Mouse (Mus musculus): Measurements from ENCODE around the gene Pcgf1. TPM values are rescaled to one million over a fixed set of nuclear protein-coding genes. Genes with fewer than 3 reads are reported as not detected.

Pcgf1 gene
- polyA plus RNA-seq, 1 experiment = 16.5 TPM

- H3K27ac ChIP-seq (replicated peaks; ENCODE audit: low read depth, low read length) = no peak overlapping the region
- no peak overlapping the region; the same call in 1 of the 2 replicates for H3K4me3 ChIP-seq (ENCODE audit: insufficient read depth, low read depth, low read length)
- H3K4me1 ChIP-seq (ENCODE audit: control insufficient read depth, insufficient read depth, insufficient read length, low read length) = peaks cover 12% of the 10 kb centered on the region; the same call in 1 of the 2 replicates
Observed at GRCm38 (mm10) chr6:83119734-83120051, 42.0 kb downstream of the Pcgf1 start.

DNA sequence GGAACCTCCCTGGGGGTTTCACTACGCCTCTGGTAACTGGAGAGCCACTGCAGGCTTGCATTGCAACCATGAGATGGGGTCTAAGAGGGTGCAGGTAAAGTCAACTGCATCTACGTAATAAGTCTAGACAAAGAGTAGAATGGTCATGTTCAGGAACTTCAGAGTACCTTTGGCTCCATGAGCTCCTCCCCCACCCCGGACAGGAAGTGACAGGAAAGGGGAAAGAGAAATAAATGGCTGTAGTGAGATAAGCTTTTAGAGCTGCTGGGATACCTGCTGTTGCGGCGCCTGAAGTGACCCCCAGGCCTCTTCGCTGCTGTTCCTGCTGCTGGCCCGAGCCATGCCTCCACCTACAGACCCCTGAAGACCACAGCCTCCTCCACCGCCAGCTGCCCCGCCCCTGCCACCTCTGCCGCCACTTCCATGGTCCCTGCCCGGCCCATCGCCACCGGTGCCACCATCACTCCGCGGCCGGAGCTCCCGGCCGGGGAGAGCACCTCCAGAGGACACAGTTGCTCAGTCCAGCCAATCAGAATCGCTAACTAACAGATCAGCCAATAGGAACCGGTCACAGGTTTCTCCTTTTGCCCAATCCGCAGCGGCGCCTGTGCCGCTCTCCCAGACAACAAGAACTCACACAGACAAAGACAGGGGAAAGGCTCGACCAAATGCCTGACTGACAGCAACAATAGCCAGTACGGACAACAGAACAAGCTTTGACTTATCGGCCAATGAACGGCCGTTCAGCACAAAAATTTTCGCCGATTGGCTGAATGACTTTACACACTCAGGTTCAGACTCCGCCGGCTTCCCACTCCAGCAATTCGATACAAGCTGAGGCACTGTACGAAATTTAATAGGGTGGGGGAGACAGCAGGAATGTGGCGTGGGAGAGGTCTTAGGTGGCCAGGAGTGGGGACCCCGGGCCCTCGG lies 43.5 kb downstream of the Pcgf1 start, which contains the start of gene Wbp1:
TSS of gene Wbp1 (minus strand) at position 630 of the 933 bp plus-strand sequence.
- Histone ChIP-seq H3K4me1 (ENCODE audit: control insufficient read depth, insufficient read depth, insufficient read length, low read length) (peaks cover 8% of the 10 kb centered on the region; the same call in 1 of the 2 replicates), H3K27ac (replicated peaks; ENCODE audit: low read depth, low read length) (no peak within 1 kb of the TSS; the same call in 1 of the 2 replicates), H3K4me3 (ENCODE audit: insufficient read depth, low read depth, low read length) (peak within 1 kb of the TSS; percentile 69)

- H3K4me3 ChIP-seq (ENCODE audit: insufficient read depth, low read depth, low read length) = peak overlapping the region; percentile 66
- H3K4me1 ChIP-seq (ENCODE audit: control insufficient read depth, insufficient read depth, insufficient read length, low read length) = peaks cover 8% of the 10 kb centered on the region; the same call in 1 of the 2 replicates
- no peak overlapping the region for H3K27ac ChIP-seq (replicated peaks; ENCODE audit: low read depth, low read length)
Observed at GRCm38 (mm10) chr6:83121863-83122710, 44.4 kb downstream of the Pcgf1 start.

GRCm38 (mm10) chr6:83122961-83123360 lies 45.3 kb downstream of the Pcgf1 start:
- no peak overlapping the region for H3K27ac ChIP-seq (replicated peaks; ENCODE audit: low read depth, low read length)
- no peak overlapping the region for H3K4me3 ChIP-seq (ENCODE audit: insufficient read depth, low read depth, low read length)
- H3K4me1 ChIP-seq (ENCODE audit: control insufficient read depth, insufficient read depth, insufficient read length, low read length) = peaks cover 8% of the 10 kb centered on the region; the same call in 1 of the 2 replicates

GRCm38 (mm10) chr6:83124851-83125312 lies 47.2 kb downstream of the Pcgf1 start:
- peaks cover 4% of the 10 kb centered on the region; the same call in 1 of the 2 replicates for H3K4me1 ChIP-seq (ENCODE audit: control insufficient read depth, insufficient read depth, insufficient read length, low read length)
- peak overlapping the region; percentile 84 for H3K4me3 ChIP-seq (ENCODE audit: insufficient read depth, low read depth, low read length)
- peak overlapping the region; percentile 51; the same call in 1 of the 2 replicates for H3K27ac ChIP-seq (replicated peaks; ENCODE audit: low read depth, low read length)

DNA sequence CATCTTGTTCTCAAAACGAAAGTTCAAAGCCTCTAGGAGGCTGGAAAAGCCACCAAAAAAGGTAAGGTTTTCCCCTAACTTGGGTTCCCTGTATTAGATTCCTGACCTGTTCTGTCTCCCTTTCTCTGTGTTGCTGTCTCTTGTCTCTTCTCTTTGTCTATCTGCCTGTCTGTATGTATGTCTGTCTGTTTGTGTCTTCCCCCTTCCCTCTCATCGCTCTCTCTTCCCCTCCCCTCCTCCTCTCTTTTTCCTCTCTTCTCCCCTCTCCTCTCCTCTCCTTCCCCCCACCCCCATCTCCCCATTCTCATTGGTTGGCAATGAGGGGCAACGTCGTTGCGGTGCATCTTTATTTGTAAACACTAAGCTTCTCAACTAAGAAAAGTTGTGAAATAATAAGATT lies 47.7 kb downstream of the Pcgf1 start, which contains the start of gene Ino80b:
TSS of gene Ino80b (minus strand) at position 101 of the 400 bp plus-strand sequence.
- Histone ChIP-seq H3K27ac (replicated peaks; ENCODE audit: low read depth, low read length) (peak within 1 kb of the TSS; percentile 51; the same call in 1 of the 2 replicates), H3K4me3 (ENCODE audit: insufficient read depth, low read depth, low read length) (peak within 1 kb of the TSS; percentile 84), H3K4me1 (ENCODE audit: control insufficient read depth, insufficient read depth, insufficient read length, low read length) (peaks cover 4% of the 10 kb centered on the region; the same call in 1 of the 2 replicates)

- Histone ChIP-seq H3K4me1 (ENCODE audit: control insufficient read depth, insufficient read depth, insufficient read length, low read length) (0 out of 2 replicates have a peak, but pooled peaks cover 4% of the 10 kb centered on the region), H3K27ac (replicated peaks; ENCODE audit: low read depth, low read length) (no peak overlapping the region), H3K4me3 (ENCODE audit: insufficient read depth, low read depth, low read length) (no peak overlapping the region)
Observed at GRCm38 (mm10) chr6:83127419-83127818, 49.8 kb downstream of the Pcgf1 start.

Other genes with a start within 250 kb of the Pcgf1 start
- not detected in 2 replicates for gene Sema4f, start 138.1 kb upstream of the Pcgf1 start, polyA plus RNA-seq (2012; ENCODE audit: insufficient read depth, insufficient read length, missing spikeins)
- gene M1ap, start 131.0 kb upstream of the Pcgf1 start, polyA plus RNA-seq (2012; ENCODE audit: insufficient read depth, insufficient read length, missing spikeins) = not detected in 2 replicates
- 1.3 and 1.5 TPM in 2 replicates for gene Dok1, start 44.4 kb upstream of the Pcgf1 start, polyA plus RNA-seq (2012; ENCODE audit: insufficient read depth, insufficient read length, missing spikeins)
- gene Loxl3, start 43.7 kb upstream of the Pcgf1 start, polyA plus RNA-seq (2012; ENCODE audit: insufficient read depth, insufficient read length, missing spikeins) = 0.63 and 1.6 TPM in 2 replicates
- 78.0 and 97.2 TPM in 2 replicates for gene Aup1, start 23.3 kb upstream of the Pcgf1 start, polyA plus RNA-seq (2012; ENCODE audit: insufficient read depth, insufficient read length, missing spikeins)
- 42.8 and 48.9 TPM in 2 replicates for gene Htra2, start 22.6 kb upstream of the Pcgf1 start, polyA plus RNA-seq (2012; ENCODE audit: insufficient read depth, insufficient read length, missing spikeins)
- 0.79 TPM in 1 of 2 replicates, not detected in the other for gene Dqx1, start 20.0 kb upstream of the Pcgf1 start, polyA plus RNA-seq (2012; ENCODE audit: insufficient read depth, insufficient read length, missing spikeins)
- not detected in 2 replicates for gene Tlx2, start 7.6 kb upstream of the Pcgf1 start, polyA plus RNA-seq (2012; ENCODE audit: insufficient read depth, insufficient read length, missing spikeins)
- not detected in 2 replicates for gene Lbx2, start 8.5 kb downstream of the Pcgf1 start, polyA plus RNA-seq (2012; ENCODE audit: insufficient read depth, insufficient read length, missing spikeins)
- not detected in 2 replicates for gene Ccdc142, start 23.7 kb downstream of the Pcgf1 start, polyA plus RNA-seq (2012; ENCODE audit: insufficient read depth, insufficient read length, missing spikeins)
- not detected in 2 replicates for gene Gm42688, start 23.7 kb downstream of the Pcgf1 start, polyA plus RNA-seq (2012; ENCODE audit: insufficient read depth, insufficient read length, missing spikeins)
- 172 and 202 TPM in 2 replicates for gene Mrpl53, start 31.2 kb downstream of the Pcgf1 start, polyA plus RNA-seq (2012; ENCODE audit: insufficient read depth, insufficient read length, missing spikeins)
- 6.0 and 6.2 TPM in 2 replicates for gene Mogs, start 37.6 kb downstream of the Pcgf1 start, polyA plus RNA-seq (2012; ENCODE audit: insufficient read depth, insufficient read length, missing spikeins)
- gene Wbp1, start 43.7 kb downstream of the Pcgf1 start, polyA plus RNA-seq (2012; ENCODE audit: insufficient read depth, insufficient read length, missing spikeins) = 62.1 and 70.3 TPM in 2 replicates
- 8.7 and 13.1 TPM in 2 replicates for gene Ino80b, start 47.6 kb downstream of the Pcgf1 start, polyA plus RNA-seq (2012; ENCODE audit: insufficient read depth, insufficient read length, missing spikeins)
- gene Rtkn, start 57.6 kb downstream of the Pcgf1 start, polyA plus RNA-seq (2012; ENCODE audit: insufficient read depth, insufficient read length, missing spikeins) = 4.5 and 7.1 TPM in 2 replicates
- gene Wdr54, start 78.5 kb downstream of the Pcgf1 start, polyA plus RNA-seq (2012; ENCODE audit: insufficient read depth, insufficient read length, missing spikeins) = not detected in 2 replicates
- gene 1700003E16Rik, start 78.5 kb downstream of the Pcgf1 start, polyA plus RNA-seq (2012; ENCODE audit: insufficient read depth, insufficient read length, missing spikeins) = not detected in 2 replicates
- gene Dctn1, start 88.1 kb downstream of the Pcgf1 start, polyA plus RNA-seq (2012; ENCODE audit: insufficient read depth, insufficient read length, missing spikeins) = 31.0 and 31.2 TPM in 2 replicates
- gene Slc4a5, start 142.0 kb downstream of the Pcgf1 start, polyA plus RNA-seq (2012; ENCODE audit: insufficient read depth, insufficient read length, missing spikeins) = not detected in 2 replicates
- 5.2 and 7.4 TPM in 2 replicates for gene Mthfd2, start 248.0 kb downstream of the Pcgf1 start, polyA plus RNA-seq (2012; ENCODE audit: insufficient read depth, insufficient read length, missing spikeins)
- gene Mob1a, start 248.1 kb downstream of the Pcgf1 start, polyA plus RNA-seq (2012; ENCODE audit: insufficient read depth, insufficient read length, missing spikeins) = 38.1 and 43.1 TPM in 2 replicates